Mouse (Mus musculus) thymus, postnatal 14 days (tissue): ENCODE measurements around the gene Mtmr1.

Experiments
- DNase-seq: peaks from one replicate; pipeline ENCODE4 v3.0.0; 2021

The Mtmr1 gene

GRCm38 (mm10) chrX:71456078-71456737 lies 91.6 kb downstream of the Mtmr1 start:
- DNase-seq = no peak

DNA sequence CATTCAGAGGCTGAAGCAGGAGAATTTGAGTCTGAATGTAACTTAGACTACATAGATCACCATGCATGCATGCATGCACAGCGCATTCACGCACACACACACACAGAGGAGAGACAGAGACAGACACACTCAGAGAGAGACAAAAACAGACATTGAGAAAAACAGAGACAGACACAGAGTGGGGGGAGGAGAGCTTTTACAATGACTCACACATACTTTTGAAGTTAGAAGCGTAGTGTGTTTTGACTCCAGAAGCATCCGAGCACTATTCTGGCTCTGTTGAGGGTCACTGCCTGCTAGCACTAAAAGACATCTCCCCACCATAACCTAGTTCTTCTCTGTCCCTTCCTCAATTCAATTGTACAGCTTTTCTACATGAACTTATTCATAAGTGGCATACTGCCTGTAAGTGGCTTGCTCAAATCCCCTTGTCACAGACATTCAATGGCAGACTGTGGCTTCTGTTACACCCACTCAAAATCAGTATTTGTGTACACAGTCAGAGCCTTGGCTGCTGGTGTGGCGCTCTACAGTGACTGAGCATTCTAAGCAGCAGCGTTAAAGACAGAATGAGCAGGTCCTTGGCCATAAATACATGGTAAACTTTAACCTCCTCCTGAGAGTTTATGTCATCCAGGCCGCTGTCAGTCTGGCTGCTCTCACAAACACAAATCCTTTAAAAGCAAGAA lies 99.7 kb downstream of the Mtmr1 start:
- no peak for DNase-seq

- no peak for DNase-seq
Measured at GRCm38 (mm10) chrX:71465417-71465816, 100.9 kb downstream of the Mtmr1 start.

DNA sequence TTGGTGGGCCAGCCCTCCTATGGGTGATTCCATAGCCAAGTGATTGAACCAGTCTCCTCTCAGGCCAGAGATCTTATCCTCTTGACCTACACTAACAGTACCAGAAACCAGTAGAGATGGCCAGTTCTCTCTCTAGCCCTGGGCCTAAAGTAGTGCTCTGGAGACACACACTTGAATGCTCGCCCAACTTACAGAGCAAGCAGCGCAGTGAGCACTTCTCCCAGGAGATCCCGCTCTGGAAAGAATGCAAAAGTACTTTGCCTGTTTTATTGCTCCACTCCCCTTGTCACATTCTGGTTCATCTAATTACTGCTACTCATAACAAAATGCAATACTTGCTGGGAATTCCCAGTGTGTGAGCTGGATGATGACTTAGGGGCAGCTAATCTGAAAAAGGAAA lies 102.9 kb downstream of the Mtmr1 start:
- DNase-seq = no peak
